Mouse (Mus musculus) regulatory T cell (primary cell): ENCODE data around the gene Dixdc1.
"Not testable (repeated sequence)": the region's sequence is repeated elsewhere in the genome, so short reads cannot be mapped to it uniquely, and the experiment has no call there.

ENCODE experiments used
- in situ Hi-C: fragments of 300-600 bp; cut with MboI, MseI; formaldehyde crosslinking; loops from one replicate; pipeline ENCODE4 v1.15.1; 2025; ENCODE audit warnings: high pct_unique_total_duplicates

Dixdc1 gene

DNA sequence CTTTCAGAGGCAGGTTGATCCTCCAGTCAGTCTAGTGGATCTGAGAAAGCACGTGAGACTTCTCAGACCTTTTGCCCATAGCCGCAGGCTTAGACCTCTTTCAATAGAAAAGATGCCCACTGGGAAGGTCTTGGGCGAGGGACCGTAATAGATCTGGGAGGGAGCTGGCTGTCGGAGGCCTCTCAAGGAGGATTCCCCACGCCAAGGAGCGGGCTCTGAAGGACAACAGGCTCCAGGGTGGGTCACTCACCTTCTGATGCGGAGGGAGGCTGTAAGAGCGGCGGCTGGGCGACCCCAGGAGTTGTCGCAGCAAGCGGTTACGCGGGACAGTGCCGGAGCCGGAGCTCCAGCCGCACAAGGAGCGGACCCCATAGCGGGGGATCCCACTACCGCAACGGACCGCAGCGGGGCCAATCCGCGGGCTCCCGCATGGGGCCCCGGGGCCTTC lies 80.4 kb downstream of the Dixdc1 start:
- in situ Hi-C loops, result no loop called here

DNA sequence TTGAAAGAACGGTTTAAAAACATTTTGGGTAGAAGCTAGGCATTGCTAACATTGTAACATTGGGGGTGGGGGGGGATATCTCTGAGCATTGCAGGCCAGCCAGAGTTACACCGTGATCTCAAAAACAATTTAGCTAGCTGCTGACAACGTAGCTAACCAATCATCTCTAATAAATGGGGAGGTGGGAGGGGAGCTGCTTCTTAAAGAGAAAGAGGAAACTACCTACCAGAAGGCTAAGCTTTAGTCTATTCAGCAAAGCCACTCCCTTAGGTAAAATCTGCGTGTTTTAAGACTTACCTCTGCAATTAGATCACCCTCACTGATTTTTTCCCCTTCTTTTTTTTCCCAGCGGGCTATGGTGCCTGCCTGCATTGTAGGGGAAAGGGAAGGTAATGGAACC lies 80.9 kb downstream of the Dixdc1 start:
- in situ Hi-C loops, result no loop called here

DNA sequence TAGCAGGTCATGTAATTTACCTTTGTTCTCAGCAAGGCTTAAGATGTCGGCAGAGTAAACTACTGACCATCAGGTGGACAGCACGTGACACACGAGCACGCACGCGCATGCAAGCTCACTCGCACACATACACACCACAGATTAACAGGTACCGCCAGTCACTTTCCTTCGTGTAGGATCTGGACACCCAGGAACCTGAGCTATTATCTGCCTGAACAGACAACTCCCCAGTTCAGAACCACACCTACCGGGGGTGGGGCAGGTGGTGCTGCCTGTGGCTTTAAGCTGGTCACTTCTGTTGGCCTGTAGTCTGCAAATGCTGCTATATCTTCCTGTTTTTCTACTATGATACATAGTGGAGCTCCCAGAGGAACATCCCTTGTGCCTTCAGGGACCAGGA lies 88.8 kb downstream of the Dixdc1 start:
- in situ Hi-C loops, result no loop called here

DNA sequence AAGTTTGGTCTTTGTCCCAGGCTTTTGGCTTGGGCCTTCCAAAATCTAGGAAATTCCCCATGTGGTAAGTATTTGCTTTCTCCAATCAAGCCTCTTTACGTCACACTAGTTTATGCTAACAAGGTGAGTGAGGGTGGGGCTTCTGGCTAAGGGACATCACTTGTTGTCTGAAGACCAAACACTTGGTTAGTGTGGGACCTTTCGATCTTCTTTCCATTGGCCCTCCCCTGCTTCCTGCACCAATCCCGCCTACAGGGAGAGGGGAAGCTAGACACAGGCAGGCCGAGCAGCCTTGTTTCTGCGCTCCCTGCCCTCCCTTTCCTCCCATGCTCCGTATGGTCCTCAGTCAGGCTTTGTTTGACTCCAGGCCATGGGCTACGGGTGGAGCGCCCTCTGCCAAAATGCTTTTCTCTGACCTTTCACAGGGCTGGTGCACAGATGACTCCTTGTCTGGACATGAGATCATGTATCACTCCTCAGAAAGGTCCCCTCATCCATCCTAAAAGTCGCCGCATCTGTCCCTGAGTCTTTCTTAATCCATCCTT lies 92.4 kb downstream of the Dixdc1 start:
- in situ Hi-C loops, result no loop called here

DNA sequence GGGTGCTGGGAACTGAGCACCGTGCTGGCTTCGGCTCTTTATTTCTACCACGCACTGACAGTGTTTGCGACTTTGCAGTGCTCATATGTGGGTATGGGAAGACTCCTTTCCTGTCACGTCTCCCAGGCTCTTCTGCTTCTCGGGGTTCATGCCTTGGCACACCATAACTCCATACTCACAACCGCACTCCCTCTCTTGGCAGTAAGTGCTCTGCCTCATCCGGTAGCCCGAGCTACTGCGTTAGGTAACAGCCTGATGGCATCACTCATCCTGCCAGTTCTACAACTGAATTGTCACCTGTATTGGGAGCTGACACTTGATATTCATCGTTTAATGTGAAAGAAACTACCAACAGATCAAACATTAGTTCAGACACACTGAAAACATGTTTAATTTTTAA lies 105.0 kb downstream of the Dixdc1 start:
- in situ Hi-C loops, result no loop called here

DNA sequence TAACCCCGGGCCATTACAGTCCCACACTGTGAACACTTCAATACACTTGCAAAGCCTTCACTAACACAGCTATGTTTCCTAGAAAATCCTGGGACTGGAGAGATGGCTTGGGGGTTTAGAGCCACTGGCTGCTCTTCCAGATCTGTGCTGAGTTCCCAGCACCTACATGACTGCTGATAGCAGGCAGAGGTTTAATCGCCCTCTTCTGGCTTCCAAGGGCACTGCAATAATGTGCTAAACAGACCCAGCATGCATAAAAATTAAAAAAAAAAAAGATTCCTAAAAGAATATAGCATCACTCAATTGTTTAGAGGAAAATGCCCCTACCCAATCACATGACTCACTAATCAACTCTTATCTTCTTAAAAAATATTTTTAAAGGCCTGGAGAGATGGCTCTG lies 106.3 kb downstream of the Dixdc1 start:
- in situ Hi-C loops, result no loop called here

DNA sequence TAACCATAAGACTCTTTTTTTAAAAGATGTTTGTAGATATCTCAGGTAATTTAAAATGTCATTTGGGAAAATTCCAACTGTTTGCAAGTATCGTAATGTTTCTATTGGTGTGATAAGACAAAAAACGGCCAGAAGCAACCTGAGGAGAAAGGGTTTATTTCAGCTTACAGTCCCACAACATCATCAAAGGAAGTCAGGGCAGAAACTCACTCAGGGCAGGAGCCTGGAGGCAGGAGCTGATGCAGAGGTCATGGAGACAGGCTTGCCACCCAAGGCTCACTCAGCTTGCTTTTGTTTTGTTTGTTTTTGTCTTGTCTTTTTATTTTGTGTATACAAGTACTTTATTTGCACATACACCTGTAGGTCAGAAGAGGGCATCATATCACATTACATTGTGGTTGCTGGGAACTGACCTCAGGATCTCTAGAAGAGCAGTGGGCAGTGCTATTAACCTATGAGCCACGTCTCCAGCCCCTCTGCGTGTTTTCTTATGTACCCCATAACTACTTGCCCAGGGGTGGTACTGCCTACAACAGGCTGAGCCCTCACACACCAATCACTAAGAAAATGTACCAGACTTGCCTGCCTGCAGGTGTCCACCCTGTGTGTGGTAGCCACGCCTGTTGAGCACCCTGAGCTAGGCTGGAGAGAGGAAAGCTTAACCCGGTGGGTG lies 107.2 kb downstream of the Dixdc1 start:
- in situ Hi-C loops, result no loop called here

DNA sequence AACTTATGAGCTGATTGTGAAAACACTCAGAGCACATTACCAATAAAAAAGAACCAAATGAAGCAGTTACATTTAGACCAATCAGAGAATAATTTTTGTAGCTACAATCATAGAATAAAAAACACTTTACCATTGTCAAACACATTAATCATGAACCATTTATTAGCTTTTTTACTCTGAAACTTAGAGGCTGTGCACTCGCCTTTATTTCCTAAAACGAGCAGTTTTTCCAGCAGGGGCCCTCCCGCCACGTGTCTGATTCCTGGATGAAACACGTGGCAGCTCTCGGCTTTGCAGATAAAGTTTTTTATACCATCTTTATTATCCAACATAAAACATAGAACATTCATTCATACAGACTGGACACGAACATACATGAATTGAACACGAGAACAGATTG lies 108.4 kb downstream of the Dixdc1 start:
- in situ Hi-C loops, result not testable (repeated sequence)

DNA sequence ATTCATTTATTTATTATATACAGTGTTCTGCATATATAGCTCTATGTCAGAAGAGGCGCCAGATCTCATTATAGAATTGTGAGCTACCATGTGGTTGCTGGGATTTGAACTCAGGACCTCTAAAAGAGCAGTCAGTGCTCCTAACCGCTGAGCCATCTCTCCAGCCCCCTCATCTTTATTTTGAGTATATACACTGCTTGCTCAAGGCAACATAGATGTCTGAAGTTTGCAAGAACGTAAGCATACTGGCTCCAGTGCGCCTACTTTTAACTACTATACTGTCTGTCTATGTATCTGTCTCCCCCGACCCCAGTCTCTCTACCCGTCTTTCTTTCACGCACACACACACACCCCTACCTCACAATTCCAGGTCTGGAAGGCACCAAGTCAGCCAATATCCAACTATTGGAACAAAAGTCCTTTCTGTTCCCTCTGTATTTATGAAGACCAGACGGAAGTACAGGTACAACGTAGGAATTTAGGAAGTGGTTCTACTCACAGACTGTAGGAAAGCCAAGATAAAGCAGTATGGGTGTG lies 121.5 kb downstream of the Dixdc1 start:
- in situ Hi-C loops, result no loop called here

DNA sequence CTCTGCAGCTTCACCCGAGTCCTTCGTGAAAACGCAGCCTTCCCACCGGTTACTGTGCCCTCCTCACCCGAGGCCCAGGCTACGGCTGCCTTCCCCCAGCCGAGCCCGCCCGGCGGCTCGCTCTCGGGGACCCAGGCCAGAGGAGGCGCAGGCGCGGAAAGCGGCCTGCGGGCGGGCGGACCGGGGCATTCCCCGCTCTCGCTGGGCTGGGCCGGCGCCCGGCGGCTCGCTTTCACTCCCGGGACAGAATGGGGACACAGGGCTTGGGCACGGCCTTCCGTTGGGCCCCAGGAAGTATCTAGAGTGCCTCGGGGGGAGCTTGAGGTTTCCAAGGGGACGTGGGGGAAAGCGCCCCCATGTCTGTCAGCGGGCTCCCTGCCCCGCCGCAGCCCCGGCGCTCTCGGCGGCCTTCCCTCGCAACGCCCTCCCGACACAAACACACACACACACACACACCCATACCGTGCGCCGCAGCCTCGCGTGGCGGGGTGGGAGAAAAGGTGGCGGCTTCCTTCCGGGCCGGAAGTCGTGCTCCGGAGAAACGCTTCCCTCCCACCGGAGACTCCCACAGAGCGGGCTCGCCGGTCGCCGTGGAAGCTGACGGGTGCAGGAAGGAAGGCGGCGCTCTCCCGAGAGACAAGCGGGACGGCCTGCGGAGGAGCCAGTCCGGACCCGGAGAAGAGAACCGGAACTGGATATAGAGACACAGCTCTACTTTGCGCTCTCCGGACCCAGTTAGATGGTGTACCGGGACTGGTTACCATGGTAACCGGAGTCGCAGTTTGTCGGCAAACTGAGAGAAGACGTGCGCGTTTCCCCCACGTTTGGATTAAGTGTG lies 122.3 kb downstream of the Dixdc1 start, which contains the start of the genes Pih1d2 and Nkapd1:
TSS of gene Pih1d2 (plus strand) at position 556 of the 838 bp plus-strand sequence.
TSS of gene Nkapd1 (minus strand) at position 699 of the 838 bp plus-strand sequence.
- in situ Hi-C loops, result no loop called here

DNA sequence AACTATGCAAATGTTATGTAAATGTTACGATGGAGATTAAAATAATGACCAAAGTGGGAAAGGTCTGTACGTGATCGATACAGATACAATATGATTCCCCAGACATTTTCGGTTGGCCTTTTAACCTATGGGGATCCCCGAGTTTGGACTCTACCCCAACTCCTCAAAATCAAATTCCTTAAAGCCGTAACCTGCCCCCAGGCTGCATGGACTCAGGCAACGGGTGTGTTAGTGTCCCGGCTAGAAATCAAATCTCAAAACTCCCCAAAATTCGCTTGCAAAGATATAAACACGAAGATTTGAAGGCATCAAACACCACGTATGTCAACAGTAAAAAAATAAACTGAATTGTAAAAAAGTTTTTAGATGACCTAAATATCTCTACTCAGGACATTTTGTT lies 123.2 kb downstream of the Dixdc1 start:
- in situ Hi-C loops, result no loop called here
